Mouse (Mus musculus) embryonic facial prominence, embryonic 15.5 days (tissue): ENCODE results near the gene Sec24a. TPM values are rescaled to one million over a fixed set of nuclear protein-coding genes. Genes with fewer than 3 reads are reported as not detected.

Source experiments
- ATAC-seq: fragments of 200-750 bp; cut with Nextera tagmentation; 2 replicates; pipeline ENCODE4 v1.8.0; 2017; ENCODE audit warnings: low read depth, moderate TSS enrichment; ENCODE audit not compliant: insufficient number of reproducible peaks, low FRiP score, low TSS enrichment
- H3K27ac ChIP-seq: fragments of 300-500 bp; sonication (generic); replicated peaks from 2 replicates; pipeline ENCODE4 v1.5.1; 2015; ENCODE audit warnings: mild to moderate bottlenecking, inconsistent platforms
- H3K27me3 ChIP-seq: fragments of 300-500 bp; sonication (generic); 2 replicates; pipeline ENCODE4 v1.6.1; 2015; ENCODE audit warnings: inconsistent platforms
- H3K36me3 ChIP-seq: fragments of 300-500 bp; sonication (generic); 2 replicates; pipeline ENCODE4 v1.6.1; 2015; ENCODE audit warnings: mild to moderate bottlenecking, inconsistent platforms
- H3K4me1 ChIP-seq: fragments of 300-500 bp; sonication (generic); 2 replicates; pipeline ENCODE4 v1.6.1; 2015; ENCODE audit warnings: inconsistent platforms
- H3K4me2 ChIP-seq: fragments of 300-500 bp; sonication (generic); replicated peaks from 2 replicates; pipeline ENCODE4 v1.6.1; 2015; ENCODE audit warnings: mild to moderate bottlenecking, inconsistent platforms
- H3K4me3 ChIP-seq: fragments of 300-500 bp; sonication (generic); replicated peaks from 2 replicates; pipeline ENCODE4 v1.5.1; 2015; ENCODE audit warnings: mild to moderate bottlenecking, inconsistent platforms
- H3K9ac ChIP-seq: fragments of 300-500 bp; sonication (generic); 2 replicates; pipeline ENCODE4 v1.6.1; 2015; ENCODE audit warnings: inconsistent platforms
- H3K9me3 ChIP-seq: fragments of 300-500 bp; sonication (generic); replicated peaks from 2 replicates; pipeline ENCODE4 v1.6.1; 2016; ENCODE audit warnings: inconsistent platforms
- WGBS: fragments of 180-500 bp; shearing (Covaris S2); methylation state at CpG from one replicate; pipeline ENCODE4 v1.1.7; 2015; 5-methylcytosine and 5-hydroxymethylcytosine counted together
- polyA plus RNA-seq: library from polyadenylated mRNA; unstranded; fragments of >200 nt; fragmentation: Nextera tagmentation; extraction: Ambion mirVana; gene quantifications from 2 replicates; pipeline ENCODE4 v1.2.1, GENCODE M21; 2015

Gene Sec24a
- polyA plus RNA-seq, 1 experiment from 2014 or later = 17.4 TPM

DNA sequence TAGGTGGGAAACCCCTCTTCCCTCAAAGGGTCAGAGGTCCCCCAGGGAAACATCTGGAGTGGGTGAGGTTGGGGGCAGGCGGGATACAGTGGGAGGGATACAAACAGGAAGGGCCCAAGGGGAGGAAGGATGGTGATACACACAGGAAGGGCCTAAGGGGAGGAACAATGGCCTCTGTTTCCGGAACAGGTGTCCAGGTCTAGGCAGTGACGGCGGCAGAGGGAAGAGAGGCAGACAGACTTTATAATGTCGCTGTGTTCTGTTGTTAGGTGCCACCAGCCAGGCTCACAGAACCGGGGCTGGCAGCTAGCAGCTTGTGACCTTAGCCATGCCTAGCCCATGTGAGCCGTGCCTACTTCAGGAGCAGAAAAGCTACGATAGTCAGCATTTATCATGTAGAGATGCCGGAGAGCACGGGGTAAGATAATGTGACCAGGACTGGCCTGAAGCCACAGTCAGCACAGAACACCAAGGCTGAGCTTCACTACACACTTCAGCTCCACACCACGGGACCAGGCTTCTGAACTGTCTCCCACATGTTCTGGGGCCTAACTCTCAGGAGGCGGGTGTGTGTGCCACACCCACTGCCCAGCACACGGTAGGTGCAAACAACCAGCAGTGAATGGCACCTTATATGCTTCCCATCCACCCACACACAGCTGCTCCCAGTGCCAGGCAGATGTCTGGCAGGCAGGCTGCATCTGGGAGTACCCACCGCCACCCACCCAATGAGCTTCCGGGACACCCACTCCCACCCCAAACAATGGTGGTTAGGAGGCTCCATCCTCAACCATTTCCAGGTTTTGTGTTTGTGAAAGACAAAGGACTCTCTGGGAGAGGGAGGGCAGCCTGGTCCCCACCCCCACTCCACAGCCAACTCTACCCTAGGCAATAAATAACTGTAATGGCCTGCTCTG, 116.4 kb downstream of the Sec24a start:
- H3K9ac ChIP-seq = no peak overlapping the region
- H3K4me3 ChIP-seq = no peak overlapping the region
- peak overlapping the region; percentile 44; the same call in 1 of the 2 replicates for H3K27ac ChIP-seq
- H3K36me3 ChIP-seq = peaks cover 20% of the 10 kb centered on the region; the same call in 1 of the 2 replicates
- peak overlapping the region; percentile 13; the same call in 1 of the 2 replicates for H3K4me2 ChIP-seq
- no peaks in the 10 kb centered on the region for H3K27me3 ChIP-seq
- WGBS = 56% methylated on average over 15 of the region's 15 CpGs
- no peaks in the 10 kb centered on the region for H3K9me3 ChIP-seq
- H3K4me1 ChIP-seq = peaks cover 68% of the 10 kb centered on the region
- no peak for ATAC-seq

DNA sequence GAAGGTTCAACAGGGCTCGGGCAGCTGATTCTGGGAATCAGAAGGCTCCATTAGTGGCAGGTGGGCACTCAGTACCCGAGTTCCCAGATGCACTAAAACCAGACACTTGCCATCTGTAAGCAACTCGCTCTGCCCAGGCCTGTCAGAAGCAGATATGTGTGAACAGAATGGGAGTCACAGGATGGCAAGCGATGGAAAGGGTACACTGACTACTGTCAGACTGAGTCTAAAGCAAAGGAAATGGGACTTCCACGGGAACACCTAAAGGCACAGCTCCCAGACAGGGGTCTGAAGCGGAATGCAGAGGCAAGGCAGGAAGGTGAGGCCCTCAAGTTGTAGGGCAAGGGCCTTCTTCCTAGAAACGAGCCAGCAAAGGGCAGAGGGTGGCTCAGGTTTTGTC, 117.2 kb downstream of the Sec24a start:
- no peak for ATAC-seq
- H3K9ac ChIP-seq = no peak overlapping the region
- no peak overlapping the region for H3K4me3 ChIP-seq
- 0 out of 2 replicates have a peak overlapping the region, but pooled peaks have one; percentile 39 for H3K27ac ChIP-seq
- 66% methylated on average over 7 of the region's 7 CpGs for WGBS
- no peaks in the 10 kb centered on the region for H3K9me3 ChIP-seq
- no peaks in the 10 kb centered on the region for H3K27me3 ChIP-seq
- peaks cover 68% of the 10 kb centered on the region for H3K4me1 ChIP-seq
- H3K4me2 ChIP-seq = no peak overlapping the region
- peaks cover 20% of the 10 kb centered on the region; the same call in 1 of the 2 replicates for H3K36me3 ChIP-seq

DNA sequence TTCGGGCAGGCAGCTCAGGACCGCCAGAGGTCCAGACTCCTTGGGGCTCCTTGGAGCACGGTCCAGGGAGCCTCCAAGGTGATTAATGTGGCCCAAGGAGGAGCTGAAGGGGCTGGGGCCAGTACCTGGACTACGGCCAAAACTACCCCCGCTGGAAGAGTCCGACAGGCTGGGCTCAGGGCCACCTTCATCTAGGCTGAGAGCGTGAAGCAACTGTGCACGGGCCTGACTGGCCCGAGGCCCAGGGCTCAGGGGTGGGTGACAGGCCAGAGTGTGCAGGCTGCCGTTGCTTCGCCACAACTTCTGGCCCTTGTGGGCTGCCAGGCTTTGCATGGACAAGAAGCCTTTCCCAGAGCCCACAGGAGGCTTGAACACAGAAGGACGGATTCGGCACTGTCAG, 118.1 kb downstream of the Sec24a start:
- Histone ChIP-seq H3K4me3 (no peak overlapping the region), H3K4me1 (peaks cover 75% of the 10 kb centered on the region), H3K27ac (no peak overlapping the region), H3K9ac (no peak overlapping the region), H3K9me3 (no peaks in the 10 kb centered on the region), H3K36me3 (peaks cover 20% of the 10 kb centered on the region; the same call in 1 of the 2 replicates), H3K4me2 (no peak overlapping the region), H3K27me3 (no peaks in the 10 kb centered on the region)
- no peak for ATAC-seq
- WGBS = 82% methylated on average over 13 of the region's 13 CpGs

DNA sequence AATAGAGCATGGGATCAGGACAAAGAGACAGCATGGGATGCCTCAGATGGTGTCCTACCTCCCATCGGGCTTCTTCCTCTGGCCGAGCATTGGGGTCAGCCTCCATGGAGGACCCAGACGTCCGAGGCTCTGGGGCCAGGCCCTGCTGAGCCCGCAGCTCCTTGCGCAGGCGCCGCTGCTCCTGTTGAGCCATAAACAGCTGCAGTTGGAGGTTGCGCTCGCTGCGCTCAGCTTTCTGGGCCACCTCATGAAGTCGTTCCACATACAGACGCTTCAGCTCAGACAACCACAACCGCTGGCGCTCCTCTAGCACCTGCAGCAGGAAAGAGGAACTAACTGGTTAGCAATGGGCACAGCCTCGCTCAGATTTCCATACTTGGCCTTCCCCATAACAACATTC, 119.2 kb downstream of the Sec24a start:
- H3K4me2 ChIP-seq = peak overlapping the region; percentile 21; the same call in 1 of the 2 replicates
- WGBS = 76% methylated on average over 16 of the region's 16 CpGs
- no peaks in the 10 kb centered on the region for H3K27me3 ChIP-seq
- H3K27ac ChIP-seq = peak overlapping the region; percentile 79
- H3K4me3 ChIP-seq = no peak overlapping the region
- H3K36me3 ChIP-seq = peaks cover 20% of the 10 kb centered on the region; the same call in 1 of the 2 replicates
- ATAC-seq = no peak
- H3K9ac ChIP-seq = no peak overlapping the region
- peaks cover 68% of the 10 kb centered on the region for H3K4me1 ChIP-seq
- H3K9me3 ChIP-seq = no peaks in the 10 kb centered on the region

DNA sequence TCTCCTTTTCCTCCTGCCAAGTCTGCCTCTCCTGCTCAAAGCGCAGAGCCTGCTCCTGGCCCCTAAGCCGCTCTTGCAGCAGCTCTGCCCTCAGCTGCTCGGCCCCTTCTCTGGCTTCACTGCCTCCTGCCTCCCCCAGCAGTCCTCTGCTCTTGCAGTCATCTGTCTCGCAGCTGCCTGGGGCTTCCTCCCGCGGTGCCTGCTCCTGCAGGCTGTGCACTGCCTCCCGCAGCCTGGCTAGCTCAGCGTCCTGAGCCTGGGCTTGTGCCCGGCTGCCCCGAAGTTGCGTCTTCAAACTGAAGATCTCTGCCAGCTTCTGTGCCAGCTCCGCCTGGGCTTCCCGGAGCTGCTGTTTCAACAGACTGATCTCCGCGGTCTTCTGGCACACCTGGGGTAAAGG, 119.7 kb downstream of the Sec24a start:
- Histone ChIP-seq H3K27ac (peak overlapping the region; percentile 79), H3K4me3 (no peak overlapping the region; the same call in 1 of the 2 replicates), H3K9me3 (no peaks in the 10 kb centered on the region), H3K9ac (no peak overlapping the region), H3K36me3 (peaks cover 20% of the 10 kb centered on the region; the same call in 1 of the 2 replicates), H3K27me3 (no peaks in the 10 kb centered on the region), H3K4me2 (peak overlapping the region; percentile 21; the same call in 1 of the 2 replicates), H3K4me1 (peaks cover 63% of the 10 kb centered on the region)
- WGBS = 42% methylated on average over 15 of the region's 15 CpGs
- peak; percentile 7; the same call in 1 of the 2 replicates for ATAC-seq

DNA sequence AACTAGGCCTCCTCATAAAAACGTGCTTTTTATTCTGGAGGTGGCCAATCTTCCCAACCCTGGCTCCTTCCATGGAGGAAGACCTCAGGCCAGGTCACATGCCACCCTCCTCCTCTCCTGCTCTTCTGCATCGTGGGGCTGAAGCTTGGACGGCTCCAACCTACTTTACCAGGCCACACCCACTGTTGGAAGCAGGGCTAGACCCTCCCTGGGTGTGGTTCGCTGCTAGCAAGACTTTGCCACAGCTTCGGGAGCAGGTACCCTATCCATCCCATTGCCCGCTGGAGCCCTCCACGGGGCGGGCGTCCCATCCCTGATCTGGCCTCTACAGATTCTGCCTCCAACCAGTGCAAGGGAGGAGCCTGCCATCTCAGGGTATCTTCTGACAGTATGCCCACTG, 120.2 kb downstream of the Sec24a start:
- H3K4me3 ChIP-seq = no peak overlapping the region; the same call in 1 of the 2 replicates
- 67% methylated on average over 9 of the region's 9 CpGs for WGBS
- H3K4me1 ChIP-seq = peaks cover 58% of the 10 kb centered on the region
- H3K9ac ChIP-seq = no peak overlapping the region
- H3K27me3 ChIP-seq = no peaks in the 10 kb centered on the region
- H3K9me3 ChIP-seq = no peaks in the 10 kb centered on the region
- H3K4me2 ChIP-seq = peak overlapping the region; percentile 21; the same call in 1 of the 2 replicates
- H3K36me3 ChIP-seq = peaks cover 20% of the 10 kb centered on the region; the same call in 1 of the 2 replicates
- no peak for ATAC-seq
- H3K27ac ChIP-seq = peak overlapping the region; percentile 79

Other genes with a start within 250 kb of the Sec24a start
- gene Phykpl, start 178.9 kb downstream of the Sec24a start, polyA plus RNA-seq = 18.2 and 20.7 TPM in 2 replicates
- gene Hnrnpab, start 156.8 kb downstream of the Sec24a start, polyA plus RNA-seq = 380 and 381 TPM in 2 replicates
- 138 and 147 TPM in 2 replicates for gene Nhp2, start 143.9 kb downstream of the Sec24a start, polyA plus RNA-seq
- gene Rmnd5b, start 127.7 kb downstream of the Sec24a start, polyA plus RNA-seq = 53.1 and 55.1 TPM in 2 replicates
- 41.0 and 45.4 TPM in 2 replicates for gene N4bp3, start 112.8 kb downstream of the Sec24a start, polyA plus RNA-seq
- 4.5 and 5.2 TPM in 2 replicates for gene D930048N14Rik, start 112.7 kb downstream of the Sec24a start, polyA plus RNA-seq
- 84.8 and 92.6 TPM in 2 replicates for gene 0610009B22Rik, start 74.8 kb downstream of the Sec24a start, polyA plus RNA-seq
- gene Sar1b, start 53 bp upstream of the Sec24a start, polyA plus RNA-seq = 111 and 116 TPM in 2 replicates
- gene Jade2, start 94.0 kb upstream of the Sec24a start, polyA plus RNA-seq = 2.5 and 2.6 TPM in 2 replicates
- 83.9 and 86.8 TPM in 2 replicates for gene Cdkn2aipnl, start 204.0 kb upstream of the Sec24a start, polyA plus RNA-seq
- gene Ube2b, start 237.1 kb upstream of the Sec24a start, polyA plus RNA-seq = 234 and 239 TPM in 2 replicates
- gene Cdkl3, start 240.6 kb upstream of the Sec24a start, polyA plus RNA-seq = 11.9 and 12.3 TPM in 2 replicates